21 mouse cellular contexts compared by ENCODE assay signal in the genomic region with DNA sequence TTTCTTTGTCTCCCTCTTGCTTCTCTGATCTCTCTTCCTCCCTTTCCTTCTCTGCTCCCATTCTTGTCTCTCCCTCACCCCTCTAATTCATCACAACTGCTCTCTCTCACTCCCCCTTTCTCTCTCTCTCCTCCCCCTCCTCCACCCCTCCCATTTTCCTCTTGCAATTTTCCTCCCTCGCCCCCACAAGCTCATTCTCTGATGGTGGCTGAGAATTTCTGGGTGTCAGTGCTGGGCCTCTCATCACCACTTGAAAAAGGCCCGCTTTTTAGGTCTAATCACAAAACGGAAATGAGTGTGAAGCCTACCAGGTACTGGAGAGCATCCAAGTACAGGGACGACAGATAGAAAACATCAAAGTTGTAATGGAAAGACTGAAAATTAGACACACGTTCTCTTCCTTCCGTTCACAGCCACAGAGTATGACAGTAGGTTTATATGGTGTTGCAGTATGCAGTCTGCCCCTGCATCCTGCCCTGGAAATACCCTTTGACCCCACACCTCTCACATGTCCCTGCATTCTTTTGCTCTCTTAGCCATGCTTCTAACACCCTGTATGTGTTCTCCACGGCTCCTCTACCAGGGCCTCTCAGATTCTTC. TPM values are rescaled to one million over a fixed set of nuclear protein-coding genes. Genes with fewer than 3 reads are reported as not detected.
DNase-seq lines count a peak whose midpoint lies in the region; ATAC-seq lines count a peak whose summit lies in the region.
"Had no signal": no experiment of that assay in that cellular context is flagged by ENCODE, and none has a peak within 500 bp of the region (broad histone marks: within the 10 kb centered on the region; RNA-seq: fewer than 3 reads in every experiment).

No protein-coding gene starts in this region.

- no peak overlapping the region for H3K9ac ChIP-seq in heart, embryonic 15.5 days
- H3K9ac ChIP-seq: embryonic facial prominence, embryonic 12.5 days; liver, embryonic 12.5 days; neural tube, embryonic 15.5 days had no signal

- WGBS in heart, embryonic 15.5 days = 32% methylated on average over 7 of the region's 7 CpGs

- peaks cover 31% of the 10 kb centered on the region for H3K4me1 ChIP-seq in heart, embryonic 15.5 days (replicated peaks)

- no peak overlapping the region for H3K27ac ChIP-seq in heart, embryonic 15.5 days
- H3K27ac ChIP-seq: embryonic facial prominence, embryonic 12.5 days; liver, embryonic 12.5 days; macrophage; neural tube, embryonic 15.5 days had no signal

- intact Hi-C loops in gastrocnemius, postnatal 14 days (cut with DNase I; ENCODE audit: low total_unique reads) = no loop called here

- no peaks in the 10 kb centered on the region for H3K36me3 ChIP-seq in heart, embryonic 15.5 days
- H3K36me3 ChIP-seq: embryonic facial prominence, embryonic 12.5 days; liver, embryonic 12.5 days; neural tube, embryonic 15.5 days had no signal

- ATAC-seq in heart, embryonic 15.5 days (replicated peaks; ENCODE audit: insufficient number of reproducible peaks, insufficient read depth, low FRiP score, low read depth) = peak; percentile 43; the same call in 1 of the 2 replicates
- ATAC-seq in monocyte, adult 5-6 weeks (replicated peaks; ENCODE audit: insufficient number of reproducible peaks, low FRiP score, low TSS enrichment, poor library complexity, severe bottlenecking) = no peak
- ATAC-seq: intestine, postnatal 0 days; liver, embryonic 12.5 days had no signal

- no peak overlapping the region for H3K4me2 ChIP-seq in heart, embryonic 15.5 days
- H3K4me2 ChIP-seq: embryonic facial prominence, embryonic 12.5 days; liver, embryonic 12.5 days; neural tube, embryonic 15.5 days had no signal

- DNase-seq in heart, postnatal 4 days = no peak
- peak; percentile 41 to 59 for DNase-seq in right cerebral cortex, adult 2 months (ENCODE audit: low spot score in 2 of 2)
- DNase-seq in right cerebral cortex, postnatal 4 days = no peak
- peak; percentile 70 for DNase-seq in brain, adult 2 months (ENCODE audit: low read depth, low spot score)
- DNase-seq in skeletal muscle tissue, adult 2 months (ENCODE audit: low read depth, low spot score) = peak; percentile 4
- no peak for DNase-seq in gastrocnemius, postnatal 14 days
- DNase-seq: adrenal gland, adult 2 months; cerebellum, postnatal 10 days; kidney, postnatal 36 days; right cerebral cortex, postnatal 14 days had no signal

- no peak overlapping the region for H3K4me3 ChIP-seq in heart, embryonic 15.5 days
- H3K4me3 ChIP-seq: embryonic facial prominence, embryonic 12.5 days; liver, embryonic 12.5 days; neural tube, embryonic 15.5 days had no signal

- H3K9me3 ChIP-seq in heart, embryonic 15.5 days (replicated peaks) = no peaks in the 10 kb centered on the region
- H3K9me3 ChIP-seq: embryonic facial prominence, embryonic 12.5 days; liver, embryonic 12.5 days; neural tube, embryonic 15.5 days had no signal

- 0 out of 2 replicates have a peak, but pooled peaks cover 8% of the 10 kb centered on the region for H3K27me3 ChIP-seq in heart, embryonic 15.5 days
- H3K27me3 ChIP-seq: embryonic facial prominence, embryonic 12.5 days had no signal

RNA-seq across cellular contexts. Expression of gene Izumo1r, which starts 4.2 kb away (rescaled TPM):
- 0.13 and 1.8 TPM in 2 replicates for polyA plus RNA-seq in heart, embryonic 15.5 days (2015; fragmentation: Nextera tagmentation; extraction: Ambion mirVana)
- not detected for total RNA-seq in heart, postnatal 4 days (2021)
- total RNA-seq in monocyte, adult 5-6 weeks (2017) = not detected in 3 replicates
- total RNA-seq in gastrocnemius, postnatal 14 days (2021) = not detected
- total RNA-seq: adrenal gland, adult 2 months; gastrocnemius, adult 8-10 months; hematopoietic stem cell, adult 5-6 weeks; midbrain, postnatal 0 days had no signal
- polyA plus RNA-seq: forebrain, embryonic 11.5 days; intestine, postnatal 0 days; liver, embryonic 12.5 days; macrophage; midbrain, postnatal 0 days; neural tube, embryonic 15.5 days had no signal

RNA-seq across cellular contexts. Expression of gene Gpr83, which starts 47.9 kb away (rescaled TPM):
- 0.26 and 2.3 TPM in 2 replicates for polyA plus RNA-seq in heart, embryonic 15.5 days (2015; fragmentation: Nextera tagmentation; extraction: Ambion mirVana)
- not detected for total RNA-seq in heart, postnatal 4 days (2021)
- total RNA-seq in monocyte, adult 5-6 weeks (2017) = 0.11 TPM in 1 of 3 replicates, not detected in the others
- not detected for total RNA-seq in gastrocnemius, postnatal 14 days (2021)
- total RNA-seq: adrenal gland, adult 2 months; gastrocnemius, adult 8-10 months; hematopoietic stem cell, adult 5-6 weeks had no signal

Comparison
In these comparisons a context has a peak if more than half of its experiments do, and no peak if none do; other contexts are left out.
1. DNase-seq: peak in right cerebral cortex, adult 2 months (2 of 2), brain, adult 2 months (single experiment) and skeletal muscle tissue, adult 2 months (single experiment); none in heart, postnatal 4 days (single experiment), right cerebral cortex, postnatal 4 days (single experiment) and gastrocnemius, postnatal 14 days (single experiment).